Mouse (Mus musculus): Measurements from ENCODE around the gene Marco. TPM values are rescaled to one million over a fixed set of nuclear protein-coding genes. Genes with fewer than 3 reads are reported as not detected.

Marco gene
- total RNA-seq (2023): under 1 TPM in 1 of 2 experiments, not detected in 1; 0.64 TPM

GRCm38 (mm10) chr1:120504924-120505323, at the start of gene Marco:
Gene Marco (minus strand): TSS chr1:120505024.

Other genes with a start within 250 kb of the Marco start
- gene Steap3, start 232.3 kb downstream of the Marco start, total RNA-seq (2023): 1 to 10 TPM; 2.1 to 3.3 TPM
- gene C1ql2, start 164.4 kb downstream of the Marco start, total RNA-seq (2023): not detected
- gene En1, start 97.4 kb upstream of the Marco start, total RNA-seq (2023): not detected

Measured in B cell, adult 67 days (primary cell).